Mouse (Mus musculus): ENCODE measurements around the gene Fbxw8. TPM values are rescaled to one million over a fixed set of nuclear protein-coding genes. Genes with fewer than 3 reads are reported as not detected.

The Fbxw8 gene
- polyA plus RNA-seq, 1 experiment from 2014 or later, result 10.8 TPM

DNA sequence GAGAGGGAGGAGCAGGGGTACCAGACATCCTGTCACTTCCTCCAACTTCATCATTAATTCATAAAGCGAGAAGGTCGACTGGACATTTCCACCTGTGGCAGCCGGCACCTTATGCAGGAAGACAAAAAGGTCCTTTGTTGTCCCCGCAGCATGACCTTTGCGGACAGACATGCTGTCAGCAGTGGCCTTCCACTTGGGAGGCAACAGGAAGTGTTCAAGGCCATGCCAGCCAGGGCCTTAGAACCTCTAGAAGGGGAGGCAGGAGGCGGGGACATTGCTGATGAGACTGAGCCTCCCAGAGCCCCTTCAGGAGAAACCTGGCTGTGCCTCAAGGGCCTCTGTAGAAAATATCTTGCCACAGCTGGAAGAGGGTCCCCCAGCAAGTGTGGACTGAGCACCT lies 121.5 kb downstream of the Fbxw8 start:
- H3K27me3 ChIP-seq (replicated peaks; ENCODE audit: control insufficient read depth, insufficient read depth, low read length), result peaks cover 11% of the 10 kb centered on the region
- H3K27ac ChIP-seq (ENCODE audit: low read depth, low read length), result no peak overlapping the region
- no peaks in the 10 kb centered on the region for H3K9me3 ChIP-seq (ENCODE audit: control insufficient read depth)
- H3K4me1 ChIP-seq (replicated peaks; ENCODE audit: control insufficient read depth, insufficient read depth, low read length), result no peaks in the 10 kb centered on the region
- no peaks in the 10 kb centered on the region for H3K36me3 ChIP-seq (ENCODE audit: control insufficient read depth, insufficient read depth)
- no peak overlapping the region for H3K9ac ChIP-seq (ENCODE audit: low read depth, low read length)
- WGBS, result 63% methylated on average over 6 of the region's 6 CpGs
- TF ChIP-seq CTCF (IDR thresholded peaks at IDR 0.05; ENCODE audit: low read depth), result no peak
- ATAC-seq, result no peak
- no peak overlapping the region for H3K4me2 ChIP-seq (replicated peaks; ENCODE audit: low read depth)
- H3K4me3 ChIP-seq (ENCODE audit: low read depth, low read length), result no peak overlapping the region

DNA sequence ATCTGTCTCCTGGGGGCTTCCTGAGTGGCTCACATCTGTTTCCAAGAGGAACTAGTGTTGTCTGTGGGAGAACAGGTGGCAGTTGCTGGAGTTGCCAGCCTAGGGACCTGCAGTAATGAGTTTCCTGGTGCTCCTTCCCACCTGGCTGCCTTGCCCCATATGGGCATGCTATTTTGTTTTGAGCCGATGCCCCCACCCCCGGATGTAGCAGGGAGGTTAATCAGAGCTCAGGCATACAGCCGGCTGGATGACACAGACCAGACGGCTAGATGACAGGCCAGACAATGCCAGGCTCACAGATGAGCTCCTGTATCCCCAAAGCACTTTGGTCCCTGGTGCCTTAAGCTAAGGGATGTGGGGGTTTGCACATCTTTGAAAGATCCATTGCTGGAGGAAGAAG lies 121.9 kb downstream of the Fbxw8 start:
- ATAC-seq, result no peak
- 46% methylated on average over 4 of the region's 4 CpGs for WGBS

DNA sequence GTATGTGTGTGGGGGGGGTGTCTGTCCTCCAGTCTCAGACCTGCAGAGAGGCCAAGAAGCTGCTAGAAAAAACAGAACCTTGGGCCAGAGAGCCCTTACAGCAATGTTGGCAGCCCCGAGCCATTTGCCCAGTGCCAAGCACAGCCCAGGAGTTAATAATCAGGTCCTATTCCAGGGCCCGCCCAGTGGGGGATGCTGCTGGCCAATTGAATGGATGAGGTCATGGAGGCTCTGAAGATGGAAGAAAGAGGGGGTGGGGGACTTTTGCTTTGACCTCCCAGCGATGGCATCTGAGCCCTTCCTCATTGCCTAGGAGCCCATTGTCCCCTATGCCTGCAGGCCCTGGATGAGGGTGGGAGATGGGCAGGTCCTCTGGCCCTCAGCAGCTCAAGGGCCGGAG lies 123.8 kb downstream of the Fbxw8 start:
- WGBS, result 69% methylated on average over 4 of the region's 4 CpGs
- no peak for TF ChIP-seq CTCF (IDR thresholded peaks at IDR 0.05; ENCODE audit: low read depth)
- no peak for ATAC-seq

More for the DNA sequence above, 121.9 kb downstream of the Fbxw8 start:
- no peak for TF ChIP-seq CTCF (IDR thresholded peaks at IDR 0.05; ENCODE audit: low read depth)
- H3K4me1 ChIP-seq (replicated peaks; ENCODE audit: control insufficient read depth, insufficient read depth, low read length), result no peaks in the 10 kb centered on the region
- no peak overlapping the region for H3K4me3 ChIP-seq (ENCODE audit: low read depth, low read length)
- H3K9me3 ChIP-seq (ENCODE audit: control insufficient read depth), result no peaks in the 10 kb centered on the region
- no peak overlapping the region for H3K27ac ChIP-seq (ENCODE audit: low read depth, low read length)
- H3K9ac ChIP-seq (ENCODE audit: low read depth, low read length), result no peak overlapping the region
- H3K4me2 ChIP-seq (replicated peaks; ENCODE audit: low read depth), result no peak overlapping the region
- H3K27me3 ChIP-seq (replicated peaks; ENCODE audit: control insufficient read depth, insufficient read depth, low read length), result peaks cover 15% of the 10 kb centered on the region
- H3K36me3 ChIP-seq (ENCODE audit: control insufficient read depth, insufficient read depth), result no peaks in the 10 kb centered on the region

DNA sequence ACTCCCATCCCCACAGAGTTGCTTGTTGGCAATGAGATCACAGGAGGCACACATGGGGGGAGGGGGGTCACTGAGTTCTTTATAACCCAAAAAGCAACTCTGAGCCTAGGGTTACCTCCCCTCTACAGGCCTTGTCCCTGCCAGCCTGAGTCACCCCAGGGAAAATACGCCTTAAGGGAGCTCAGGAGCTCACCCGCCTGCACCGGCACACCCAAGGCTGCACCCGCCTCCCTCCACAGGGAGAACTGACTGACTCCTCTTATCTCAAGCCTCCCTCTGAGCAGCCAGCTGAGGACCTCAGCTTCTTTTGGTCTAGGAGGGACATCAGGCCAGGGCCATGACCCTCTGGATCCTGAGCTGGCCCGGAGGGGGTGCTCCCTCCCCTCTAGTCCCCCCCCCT lies 124.2 kb downstream of the Fbxw8 start:
- no peak for TF ChIP-seq CTCF (IDR thresholded peaks at IDR 0.05; ENCODE audit: low read depth)
- Histone ChIP-seq H3K4me2 (replicated peaks; ENCODE audit: low read depth) (no peak overlapping the region), H3K9me3 (ENCODE audit: control insufficient read depth) (no peaks in the 10 kb centered on the region), H3K4me1 (replicated peaks; ENCODE audit: control insufficient read depth, insufficient read depth, low read length) (no peaks in the 10 kb centered on the region), H3K9ac (ENCODE audit: low read depth, low read length) (no peak overlapping the region), H3K4me3 (ENCODE audit: low read depth, low read length) (no peak overlapping the region), H3K27ac (ENCODE audit: low read depth, low read length) (no peak overlapping the region), H3K27me3 (replicated peaks; ENCODE audit: control insufficient read depth, insufficient read depth, low read length) (peaks cover 38% of the 10 kb centered on the region), H3K36me3 (ENCODE audit: control insufficient read depth, insufficient read depth) (no peaks in the 10 kb centered on the region)
- 26% methylated on average over 5 of the region's 5 CpGs for WGBS
- no peak for ATAC-seq

More for the DNA sequence above, 123.8 kb downstream of the Fbxw8 start:
- H3K36me3 ChIP-seq (ENCODE audit: control insufficient read depth, insufficient read depth), result no peaks in the 10 kb centered on the region
- H3K4me3 ChIP-seq (ENCODE audit: low read depth, low read length), result no peak overlapping the region
- H3K9me3 ChIP-seq (ENCODE audit: control insufficient read depth), result no peaks in the 10 kb centered on the region
- H3K27ac ChIP-seq (ENCODE audit: low read depth, low read length), result no peak overlapping the region
- H3K9ac ChIP-seq (ENCODE audit: low read depth, low read length), result no peak overlapping the region
- H3K4me2 ChIP-seq (replicated peaks; ENCODE audit: low read depth), result no peak overlapping the region
- H3K27me3 ChIP-seq (replicated peaks; ENCODE audit: control insufficient read depth, insufficient read depth, low read length), result peaks cover 33% of the 10 kb centered on the region
- H3K4me1 ChIP-seq (replicated peaks; ENCODE audit: control insufficient read depth, insufficient read depth, low read length), result no peaks in the 10 kb centered on the region

DNA sequence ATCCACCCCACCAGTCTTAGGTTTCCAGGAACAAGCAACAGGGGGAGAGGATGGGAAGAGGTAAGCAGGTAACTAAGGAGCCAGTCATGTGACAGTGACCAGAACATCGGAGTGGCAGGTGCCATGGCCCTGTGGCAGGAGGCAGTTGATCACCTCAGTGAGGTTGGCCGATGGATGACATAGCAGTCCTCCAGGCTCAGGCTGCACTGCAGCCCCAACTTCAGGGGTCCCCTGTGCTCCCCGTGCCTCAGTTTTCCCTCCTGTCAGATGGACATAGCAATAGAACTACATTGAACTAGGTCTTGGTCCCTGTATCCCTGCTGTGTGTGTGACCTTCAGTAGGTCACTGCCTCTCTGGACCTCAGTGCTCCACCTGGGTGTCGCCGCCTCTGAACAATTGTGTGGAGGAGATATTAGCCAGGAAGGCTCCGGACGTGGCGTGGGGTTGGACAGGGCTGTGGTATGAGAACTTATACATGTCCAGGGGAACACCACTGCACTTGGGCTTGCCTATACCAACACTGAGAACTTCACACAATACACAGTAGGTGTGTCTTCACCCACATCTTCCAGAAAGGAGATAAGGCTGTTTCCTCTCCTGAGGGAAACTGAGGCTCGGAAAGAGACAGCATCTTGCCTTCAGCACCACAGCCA lies 125.1 kb downstream of the Fbxw8 start:
- Histone ChIP-seq H3K36me3 (ENCODE audit: control insufficient read depth, insufficient read depth) (no peaks in the 10 kb centered on the region), H3K27me3 (replicated peaks; ENCODE audit: control insufficient read depth, insufficient read depth, low read length) (peaks cover 46% of the 10 kb centered on the region), H3K4me2 (replicated peaks; ENCODE audit: low read depth) (no peak overlapping the region), H3K9me3 (ENCODE audit: control insufficient read depth) (no peaks in the 10 kb centered on the region), H3K27ac (ENCODE audit: low read depth, low read length) (no peak overlapping the region), H3K9ac (ENCODE audit: low read depth, low read length) (no peak overlapping the region), H3K4me1 (replicated peaks; ENCODE audit: control insufficient read depth, insufficient read depth, low read length) (no peaks in the 10 kb centered on the region), H3K4me3 (ENCODE audit: low read depth, low read length) (no peak overlapping the region)
- ATAC-seq, result no peak
- no peak for TF ChIP-seq CTCF (IDR thresholded peaks at IDR 0.05; ENCODE audit: low read depth)
- whole genome bisulfite sequencing, result 93% methylated on average over 9 of the region's 9 CpGs

DNA sequence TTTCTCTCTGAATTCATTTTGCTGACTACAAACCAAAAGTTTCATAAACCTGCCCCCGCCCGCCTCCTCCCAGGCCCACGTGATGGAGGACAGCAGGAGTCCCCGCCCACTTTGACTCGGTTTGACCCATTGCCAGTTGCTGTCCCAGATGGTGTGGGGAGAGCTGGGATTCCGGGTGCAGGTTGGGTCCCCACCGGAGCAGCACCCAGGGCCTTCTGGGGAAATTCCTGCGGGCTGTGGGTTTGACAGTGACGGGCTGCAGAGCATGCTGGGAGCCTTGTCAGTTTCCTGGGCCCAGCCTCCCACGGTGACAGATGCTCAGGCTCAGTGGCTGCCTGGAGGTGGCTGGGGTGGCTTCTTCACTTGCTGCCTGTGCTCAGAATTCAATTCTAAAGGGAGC lies 125.8 kb downstream of the Fbxw8 start:
- no peak for TF ChIP-seq CTCF (IDR thresholded peaks at IDR 0.05; ENCODE audit: low read depth)
- H3K27me3 ChIP-seq (replicated peaks; ENCODE audit: control insufficient read depth, insufficient read depth, low read length), result peaks cover 46% of the 10 kb centered on the region
- no peaks in the 10 kb centered on the region for H3K36me3 ChIP-seq (ENCODE audit: control insufficient read depth, insufficient read depth)
- peak overlapping the region; percentile 59 for H3K4me3 ChIP-seq (ENCODE audit: low read depth, low read length)
- peak overlapping the region; percentile 89 for H3K4me2 ChIP-seq (replicated peaks; ENCODE audit: low read depth)
- WGBS, result 3% methylated on average over 10 of the region's 10 CpGs
- no peak overlapping the region for H3K9ac ChIP-seq (ENCODE audit: low read depth, low read length)
- no peaks in the 10 kb centered on the region for H3K4me1 ChIP-seq (replicated peaks; ENCODE audit: control insufficient read depth, insufficient read depth, low read length)
- ATAC-seq, result no peak
- H3K27ac ChIP-seq (ENCODE audit: low read depth, low read length), result no peak overlapping the region
- H3K9me3 ChIP-seq (ENCODE audit: control insufficient read depth), result no peaks in the 10 kb centered on the region

Data from intestine, postnatal 0 days (tissue).